Mouse (Mus musculus) adrenal gland, postnatal 14 days (tissue): ENCODE measurements at regions not wholly inside any gene's neighbourhood (a gene's known extent, or its start where the extent isn't known, plus 50 kb on each side); places are given as distances from the start of the nearest gene placed in this dataset.
"Not testable (repeated sequence)": the region's sequence is repeated elsewhere in the genome, so short reads cannot be mapped to it uniquely, and the experiment has no call there.

Experiments used
- DNase-seq: peaks from one replicate; pipeline ENCODE4 v3.0.0; 2021; ENCODE audit warnings: mixed read lengths

DNA sequence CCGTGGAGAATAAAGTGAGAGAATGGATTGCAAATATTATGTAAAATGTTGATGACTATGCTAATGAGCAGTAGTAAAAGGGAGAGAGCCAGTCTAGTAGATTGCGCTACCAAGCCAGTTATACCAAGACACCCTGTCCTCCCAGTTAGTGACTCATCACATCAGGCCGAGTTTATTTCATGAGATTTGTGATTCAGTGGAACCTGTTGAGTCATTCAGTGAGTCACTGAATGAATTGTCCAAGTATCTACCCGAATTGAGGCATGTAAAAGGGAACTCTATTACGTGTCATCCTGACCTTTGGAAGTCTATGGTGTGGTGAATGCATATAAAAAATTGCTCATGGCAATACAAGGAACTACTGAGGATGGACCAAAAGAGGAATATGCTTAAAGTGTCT, 504.3 kb upstream of the Fam160b2 start:
- DNase-seq = peak; percentile 44

DNA sequence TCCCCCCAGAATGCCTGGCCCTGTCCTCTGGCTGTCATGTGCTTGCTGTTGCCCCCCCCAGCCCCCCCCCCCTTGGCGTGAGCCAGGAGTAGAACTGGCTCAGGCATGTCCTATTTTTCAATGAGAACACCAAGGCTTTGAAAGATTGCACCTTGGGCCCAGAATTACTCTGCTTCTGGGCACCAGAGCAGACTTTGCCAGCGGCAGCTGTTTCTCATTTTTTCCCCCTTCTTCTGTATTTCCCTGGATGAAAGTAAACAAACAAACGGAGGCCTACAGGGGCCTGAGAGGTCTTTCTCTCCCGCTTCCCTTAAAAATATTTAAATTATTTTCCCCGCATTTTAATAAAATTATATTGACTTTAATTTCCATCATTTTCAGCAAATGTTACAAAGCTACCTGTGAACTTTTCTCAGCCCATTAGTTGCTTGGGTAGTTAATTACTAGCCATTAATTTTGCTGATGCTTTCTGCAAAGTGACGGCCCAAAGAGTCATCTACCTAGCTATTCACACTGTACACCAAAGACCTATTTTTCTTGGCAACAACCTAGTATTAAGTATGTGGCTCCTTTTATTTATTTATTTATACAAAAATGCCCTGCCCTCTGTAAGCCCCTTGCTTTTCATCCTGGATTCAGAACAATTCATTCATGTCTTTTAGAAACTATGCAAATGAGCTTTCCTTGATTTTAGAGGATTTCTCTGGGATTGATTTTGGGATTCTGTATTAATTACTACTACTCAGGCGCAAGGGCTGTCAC, 496.2 kb upstream of the Fam160b2 start:
- no peak for DNase-seq

- peak; percentile 32 for DNase-seq
Observed at GRCm38 (mm10) chr14:71092626-71093326, 493.1 kb upstream of the Fam160b2 start.

DNA sequence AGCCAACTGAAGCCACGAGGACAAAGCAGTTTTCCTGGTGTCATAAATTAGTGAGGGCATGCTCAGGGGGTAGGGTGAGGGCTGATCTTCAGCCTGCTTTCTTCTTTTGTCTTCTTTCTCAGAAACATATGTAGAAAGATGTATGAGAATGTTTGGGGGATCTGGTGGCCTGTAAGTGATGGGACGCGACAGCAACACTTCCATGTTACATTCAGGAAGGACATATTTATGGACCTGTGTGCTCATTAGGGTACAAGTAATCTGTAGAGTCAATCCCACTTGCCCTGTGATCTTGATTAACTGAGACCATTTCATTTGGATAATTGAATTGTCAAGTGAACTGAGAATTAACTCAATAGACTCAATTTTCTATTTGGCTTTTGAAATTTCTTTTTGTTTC, 486.1 kb upstream of the Fam160b2 start:
- DNase-seq = no peak

- peak; percentile 15 for DNase-seq
Observed at GRCm38 (mm10) chr14:71082327-71082726, 482.7 kb upstream of the Fam160b2 start.

GRCm38 (mm10) chr14:71075671-71076070, 476.0 kb upstream of the Fam160b2 start:
- no peak for DNase-seq

GRCm38 (mm10) chr14:71074019-71074418, 474.4 kb upstream of the Fam160b2 start:
- DNase-seq = no peak

DNA sequence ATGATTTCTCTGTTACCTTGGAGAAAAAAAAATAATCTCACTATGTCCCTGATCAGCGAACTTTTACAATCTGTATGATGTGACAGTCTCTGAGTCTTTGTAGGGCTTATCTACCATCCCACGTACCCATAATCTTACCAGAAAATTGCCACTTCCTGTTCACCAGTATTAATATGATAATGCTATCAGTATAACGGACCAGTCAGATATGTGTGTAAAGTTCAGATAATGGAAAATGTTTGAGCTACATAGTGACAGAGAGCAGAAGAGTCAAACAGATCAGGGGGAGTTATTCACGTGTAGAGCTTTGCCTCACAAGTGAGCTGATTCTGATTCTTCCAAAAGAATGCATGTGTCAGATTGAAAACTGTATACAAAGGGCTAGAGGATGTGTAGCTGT, 466.0 kb upstream of the Fam160b2 start:
- no peak for DNase-seq

DNA sequence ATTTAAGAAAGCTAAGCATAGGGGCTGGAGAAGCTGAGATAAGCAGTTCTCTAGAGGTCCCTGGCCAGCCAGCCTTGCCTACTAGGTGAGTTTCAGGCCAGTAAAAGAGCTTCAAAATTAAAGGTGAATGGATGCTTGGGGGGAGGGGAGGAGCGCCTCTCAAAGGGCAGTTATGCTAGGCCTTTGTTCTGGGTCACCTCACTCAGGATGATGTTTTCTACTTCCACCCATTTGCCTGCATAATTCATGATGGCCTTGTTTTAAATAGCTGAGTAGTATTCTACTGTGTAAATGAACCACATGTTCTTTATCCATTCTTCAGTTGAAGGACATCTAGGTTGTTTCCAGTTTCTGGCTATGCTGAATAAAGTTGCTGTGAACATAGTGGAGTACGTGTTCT, 457.0 kb upstream of the Fam160b2 start:
- no peak for DNase-seq

DNA sequence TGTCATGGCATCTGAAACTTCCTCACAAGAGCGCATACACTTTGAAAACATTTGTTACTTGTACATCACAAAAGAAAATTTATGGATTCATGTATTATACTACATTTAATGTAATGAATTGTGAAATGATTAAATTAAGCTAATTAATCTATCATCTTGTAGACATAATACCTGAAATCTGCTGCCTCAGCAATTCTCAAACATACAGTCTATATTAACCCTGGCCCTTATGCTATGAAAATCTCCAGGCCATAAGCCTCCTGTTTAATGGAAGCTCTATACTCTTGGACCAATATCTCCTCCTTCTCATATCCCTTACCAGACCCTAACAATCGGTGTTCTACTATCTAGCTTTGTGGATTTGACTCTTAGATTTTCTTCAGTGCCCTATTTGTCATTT, 455.8 kb upstream of the Fam160b2 start:
- no peak for DNase-seq

DNA sequence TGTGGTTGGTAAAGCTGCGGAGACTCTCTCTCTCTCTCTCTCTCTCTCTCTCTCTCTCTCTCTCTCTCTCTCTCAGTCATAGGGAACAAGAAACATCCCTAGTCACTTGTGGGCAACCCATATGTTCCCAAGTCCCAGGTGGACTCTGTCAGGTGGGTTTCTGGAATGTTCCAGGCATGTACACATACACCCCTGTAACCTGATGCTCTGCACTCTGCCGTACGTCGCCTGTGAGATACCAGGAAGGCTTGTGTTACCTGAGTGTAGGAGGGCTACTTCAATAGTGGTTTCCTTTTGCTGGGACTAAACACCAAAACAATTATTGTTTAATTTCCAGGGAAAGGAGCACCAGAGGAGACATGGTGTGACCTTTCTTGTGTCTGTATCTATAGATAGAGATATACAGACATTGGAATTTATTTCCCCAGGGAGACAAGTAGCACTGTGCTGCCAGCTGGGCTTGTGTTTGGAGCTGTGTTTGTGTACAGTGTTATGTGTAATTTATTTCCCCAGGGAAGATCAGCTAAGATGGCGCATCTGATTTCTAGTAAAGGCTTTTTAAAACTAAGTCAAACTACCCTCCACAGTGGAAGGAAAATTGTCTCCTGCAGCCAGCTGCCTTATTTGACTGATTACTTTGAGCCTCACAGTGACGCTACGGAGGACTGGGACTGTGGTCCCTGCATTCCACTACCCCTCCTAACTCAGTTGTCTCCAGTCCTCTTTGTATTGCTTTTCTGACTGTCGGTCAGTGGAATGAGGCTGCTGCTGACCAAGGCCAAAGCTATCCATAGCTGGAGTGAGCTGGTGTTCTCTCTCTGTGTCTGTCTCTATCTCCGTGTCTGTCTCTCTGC, 454.4 kb upstream of the Fam160b2 start:
- no peak for DNase-seq

- no peak for DNase-seq
Observed at GRCm38 (mm10) chr14:71047096-71047495, 447.5 kb upstream of the Fam160b2 start.

DNA sequence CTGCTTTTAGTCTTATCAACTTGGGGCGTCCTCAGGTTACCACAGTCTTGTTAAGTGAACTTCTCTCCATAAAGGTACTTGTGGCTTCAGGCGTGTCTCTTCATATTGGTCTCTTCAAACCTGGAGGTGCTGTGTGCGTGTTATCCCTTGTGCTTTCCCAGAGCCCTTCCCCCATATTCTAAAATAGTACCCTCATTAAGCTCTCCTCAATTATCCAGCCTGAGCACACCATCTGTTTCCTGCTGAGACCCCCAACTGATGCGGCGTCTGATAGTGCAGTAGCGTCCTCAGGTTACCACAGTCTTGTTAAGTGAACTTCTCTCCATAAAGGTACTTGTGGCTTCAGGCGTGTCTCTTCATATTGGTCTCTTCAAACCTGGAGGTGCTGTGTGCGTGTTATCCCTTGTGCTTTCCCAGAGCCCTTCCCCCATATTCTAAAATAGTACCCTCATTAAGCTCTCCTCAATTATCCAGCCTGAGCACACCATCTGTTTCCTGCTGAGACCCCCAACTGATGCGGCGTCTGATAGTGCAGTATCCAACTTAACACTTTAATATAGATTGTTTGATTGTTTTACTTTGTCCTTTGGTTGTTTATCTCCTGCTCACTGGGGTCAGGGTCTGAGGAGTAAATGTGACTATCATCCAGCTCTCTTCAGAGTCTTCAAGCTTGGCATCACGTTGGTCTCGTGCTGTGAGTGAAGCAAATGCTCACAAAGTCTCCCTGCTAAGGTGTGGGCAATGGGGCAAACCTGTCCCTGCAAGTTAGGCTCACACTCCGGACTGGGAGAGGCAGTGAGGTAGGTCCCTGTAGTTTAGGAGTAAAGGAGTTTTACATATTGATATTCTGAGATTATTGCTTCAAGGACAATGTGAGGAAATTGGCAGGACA, 444.5 kb upstream of the Fam160b2 start:
- not testable (repeated sequence) for DNase-seq

DNA sequence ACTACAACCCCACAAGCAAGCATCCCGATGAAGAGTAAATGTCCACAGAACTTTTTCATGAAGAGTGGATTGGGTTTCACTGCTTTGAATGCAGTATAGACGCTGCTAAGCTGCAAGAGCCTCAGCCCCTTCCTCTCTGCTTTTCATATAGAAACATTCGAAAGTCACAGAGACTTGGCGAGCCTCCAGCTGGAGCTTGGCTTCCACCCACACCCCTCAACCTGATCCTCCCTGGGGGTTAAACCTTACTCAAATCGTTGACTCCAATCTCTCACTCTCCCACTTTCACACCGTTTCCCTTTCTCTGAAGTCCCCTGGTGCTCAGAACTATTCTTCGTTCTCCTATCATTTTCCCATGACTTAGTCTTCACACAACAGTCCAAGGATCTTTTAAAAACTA, 437.0 kb upstream of the Fam160b2 start:
- no peak for DNase-seq

DNA sequence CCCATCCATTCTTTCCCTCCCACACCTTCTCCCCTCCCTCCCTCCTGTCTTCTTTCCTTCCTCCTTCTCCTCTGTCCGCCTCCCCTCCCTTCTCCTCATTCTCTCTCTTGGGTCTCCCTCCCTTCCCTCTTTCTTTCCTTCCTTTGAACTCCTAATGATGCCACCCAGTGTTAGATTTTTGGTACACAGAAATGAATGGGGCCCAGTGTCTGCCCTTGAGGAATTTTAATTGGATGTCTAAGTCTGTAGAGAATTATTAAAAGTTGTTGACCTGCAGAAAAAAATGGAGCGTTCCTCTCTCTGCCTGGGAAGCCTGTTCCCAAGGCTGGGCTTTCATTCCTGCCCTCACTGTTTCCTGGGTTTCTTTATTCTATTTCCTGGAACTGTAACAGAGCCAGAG, 434.0 kb upstream of the Fam160b2 start:
- no peak for DNase-seq

GRCm38 (mm10) chr14:71030164-71030880, 430.7 kb upstream of the Fam160b2 start:
- DNase-seq = no peak
